Mouse (Mus musculus) liver, postnatal 0 days (tissue): ENCODE results near the gene Mmp15.

Source experiments
- CTCF ChIP-seq: sonication (generic); IDR thresholded peaks from 2 replicates; pipeline ENCODE4 v1.5.1; 2016; ENCODE audit warnings: antibody characterized with exemption, low read depth
- EP300 ChIP-seq: IDR thresholded peaks from 2 replicates; pipeline ENCODE4 v1.6.1; 2016; ENCODE audit warnings: antibody characterized with exemption, low read depth, mild to moderate bottlenecking

GRCm38 (mm10) chr8:95348811-95349630, 3.0 kb upstream of the Mmp15 start:
- TF ChIP-seq EP300: no peak
- no peak for TF ChIP-seq CTCF
